Mouse (Mus musculus) megakaryocyte, embryonic 14.5 days (primary cell): ENCODE results near the gene Mab21l2.

ENCODE experiments used
- FLI1 ChIP-seq: IDR thresholded peaks from 2 replicates; pipeline ENCODE4 v1.6.1; 2012; ENCODE audit warnings: low read length, inconsistent platforms, mixed read lengths
- GATA1 ChIP-seq: IDR thresholded peaks from 3 replicates; pipeline ENCODE4 v1.6.1; 2012; ENCODE audit warnings: mixed read lengths, low read length, inconsistent platforms, borderline replicate concordance

DNA sequence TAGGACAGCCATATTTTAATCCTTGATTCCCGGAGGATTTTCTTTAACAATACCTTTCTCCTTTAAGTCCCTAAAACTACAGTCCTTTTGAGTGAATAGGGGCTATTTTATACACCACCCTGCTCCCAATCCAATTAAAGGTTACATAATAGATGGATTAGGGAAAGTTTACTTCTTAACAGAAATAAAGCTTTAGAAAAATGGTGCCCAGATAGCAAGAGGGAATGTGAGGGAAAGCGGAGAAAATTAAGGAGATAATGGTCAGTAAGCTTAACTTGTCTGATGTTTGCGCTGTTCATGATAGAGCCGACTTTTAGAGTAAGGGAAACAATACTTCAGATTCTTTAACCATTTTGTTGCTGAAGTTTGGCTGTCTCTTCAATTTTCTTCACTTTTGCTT is 23.1 kb upstream of the Mab21l2 start:
- TF ChIP-seq GATA1: no peak
- TF ChIP-seq FLI1: no peak
